Mouse (Mus musculus): ENCODE data around the gene Prkd3.

Prkd3 gene

GRCm38 (mm10) chr17:78936466-78937228 is 84.0 kb downstream of the Prkd3 start, which contains the start of the genes Cebpz and Ndufaf7:
Gene Cebpz (minus strand): TSS chr17:78937066.
Gene Ndufaf7 (plus strand): TSS chr17:78937136.
- DNase-seq (ENCODE audit: low spot score), result peak; percentile 97

- no peak for DNase-seq (ENCODE audit: low spot score)
These were observed 84.8 kb downstream of the Prkd3 start for GRCm38 (mm10) chr17:78935857-78936256.

- DNase-seq (ENCODE audit: low spot score), result no peak
These were observed 102.9 kb downstream of the Prkd3 start for GRCm38 (mm10) chr17:78917696-78918095.

- DNase-seq (ENCODE audit: low spot score), result no peak
These were observed 103.7 kb downstream of the Prkd3 start for GRCm38 (mm10) chr17:78916899-78917298.

GRCm38 (mm10) chr17:78916369-78916813 is 104.2 kb downstream of the Prkd3 start, which contains the start of gene Cebpzos:
Gene Cebpzos (plus strand): TSS chr17:78916500.
- DNase-seq (ENCODE audit: low spot score), result peak; percentile 86

GRCm38 (mm10) chr17:78915772-78916171 is 104.8 kb downstream of the Prkd3 start:
- DNase-seq (ENCODE audit: low spot score), result no peak

- DNase-seq (ENCODE audit: low spot score), result no peak
These were observed 106.7 kb downstream of the Prkd3 start for GRCm38 (mm10) chr17:78913921-78914320.

- DNase-seq (ENCODE audit: low spot score), result peak; percentile 23
These were observed 107.7 kb downstream of the Prkd3 start for GRCm38 (mm10) chr17:78912861-78913281.

- no peak for DNase-seq (ENCODE audit: low spot score)
These were observed 111.2 kb downstream of the Prkd3 start for GRCm38 (mm10) chr17:78909374-78909773.

- no peak for DNase-seq (ENCODE audit: low spot score)
These were observed 113.7 kb downstream of the Prkd3 start, which contains the start of gene Sult6b1 for GRCm38 (mm10) chr17:78906892-78907291. Gene Sult6b1 (minus strand): TSS chr17:78906992.

GRCm38 (mm10) chr17:78903158-78903557 is 117.5 kb downstream of the Prkd3 start:
- DNase-seq (ENCODE audit: low spot score), result no peak
